Mouse (Mus musculus) MEL (cell line): ENCODE measurements around the gene Rasgef1b. TPM values are rescaled to one million over a fixed set of nuclear protein-coding genes. Genes with fewer than 3 reads are reported as not detected.

Source experiments
- DNase-seq: peaks from one replicate; pipeline ENCODE4 v3.0.0; 2011; ENCODE audit warnings: low read depth, low spot score
- H3K27ac ChIP-seq: 2 replicates; pipeline ENCODE4 v1.5.1; 2012; ENCODE audit warnings: low read depth, mild to moderate bottlenecking, control low read depth, low read length, moderate library complexity; ENCODE audit not compliant: control insufficient read depth
- H3K27me3 ChIP-seq, 2 experiments: fragments of 150-350 bp in 1 of 2; sonication (generic) in 1 of 2; 2 replicates each; pipeline ENCODE4 v1.6.1; 2012; ENCODE audit warnings: low read length in 2 of 2, mild to moderate bottlenecking in 2 of 2, improper control_type of control experiment in 1 of 2, moderate library complexity in 1 of 2; ENCODE audit not compliant: insufficient read depth in 2 of 2, control insufficient read depth in 1 of 2
- H3K36me3 ChIP-seq, 2 experiments: 2 replicates each; pipeline ENCODE4 v1.6.1; 2012 to 2014; ENCODE audit warnings: low read length in 2 of 2, improper control_type of control experiment in 1 of 2, inconsistent platforms in 1 of 2, mild to moderate bottlenecking in 1 of 2; ENCODE audit not compliant: insufficient read depth in 2 of 2, control insufficient read depth in 1 of 2
- H3K4me1 ChIP-seq, 2 experiments: fragments of 150-350 bp in 1 of 2; sonication (generic) in 1 of 2; 2 replicates each; pipeline ENCODE4 v1.6.1; 2012; ENCODE audit warnings: low read length in 2 of 2, improper control_type of control experiment in 1 of 2, mild to moderate bottlenecking in 1 of 2; ENCODE audit not compliant: insufficient read depth in 2 of 2, control insufficient read depth in 1 of 2
- H3K4me3 ChIP-seq, 2 experiments: fragments of 150-350 bp in 1 of 2; sonication (generic) in 1 of 2; 2 replicates each; pipeline ENCODE4 v1.5.1; 2012; ENCODE audit warnings: low read depth in 2 of 2, low read length in 2 of 2, mild to moderate bottlenecking in 2 of 2, moderate library complexity in 2 of 2, control low read depth in 1 of 2, improper control_type of control experiment in 1 of 2; ENCODE audit not compliant: control insufficient read depth in 1 of 2, insufficient read depth in 1 of 2
- H3K79me2 ChIP-seq: 2 replicates; pipeline ENCODE4 v1.6.1; 2012; ENCODE audit warnings: mild to moderate bottlenecking, low read length, moderate library complexity; ENCODE audit not compliant: control insufficient read depth, poor library complexity, insufficient read depth
- H3K9ac ChIP-seq: 2 replicates; pipeline ENCODE4 v1.6.1; 2012; ENCODE audit warnings: low read depth, mild to moderate bottlenecking, control low read depth, low read length, moderate library complexity; ENCODE audit not compliant: control insufficient read depth, poor library complexity, severe bottlenecking
- H3K9me3 ChIP-seq: fragments of 150-350 bp; sonication (generic); replicated peaks from 2 replicates; pipeline ENCODE4 v1.6.1; 2012; ENCODE audit warnings: mild to moderate bottlenecking, low read length, improper control_type of control experiment, moderate library complexity; ENCODE audit not compliant: insufficient read depth
- CHD1 ChIP-seq: IDR thresholded peaks from 2 replicates; pipeline ENCODE4 v1.6.1; 2012; ENCODE audit warnings: low read depth, mild to moderate bottlenecking, inconsistent platforms, low read length, improper control_type of control experiment
- CTCF ChIP-seq, 3 experiments: IDR thresholded peaks in 2 of 3; conservative IDR thresholded peaks in 1 of 3; 2 replicates each; pipeline ENCODE4 v1.5.1; 2011 to 2012; ENCODE audit warnings: low read length in 3 of 3, low read depth in 2 of 3, mild to moderate bottlenecking in 2 of 3, improper control_type of control experiment in 1 of 3, inconsistent platforms in 1 of 3, mixed read lengths in 1 of 3, moderate library complexity in 1 of 3; ENCODE audit not compliant: control insufficient read depth in 1 of 3, insufficient read depth in 1 of 3, poor library complexity in 1 of 3, severe bottlenecking in 1 of 3
- ELF1 ChIP-seq: IDR thresholded peaks from 2 replicates; pipeline ENCODE4 v1.6.1; 2014; ENCODE audit warnings: low read depth, mild to moderate bottlenecking, inconsistent platforms, low read length, improper control_type of control experiment, moderate library complexity
- EP300 ChIP-seq, 2 experiments: IDR thresholded peaks; 2 replicates each; pipeline ENCODE4 v1.6.1; 2011; ENCODE audit warnings: improper control_type of control experiment in 2 of 2, low read length in 2 of 2, low read depth in 1 of 2, mild to moderate bottlenecking in 1 of 2
- ETS1 ChIP-seq: IDR thresholded peaks from 2 replicates; pipeline ENCODE4 v1.6.1; 2012; ENCODE audit warnings: low read depth, mild to moderate bottlenecking, inconsistent platforms, low read length, improper control_type of control experiment, moderate library complexity
- GABPA ChIP-seq: IDR thresholded peaks from 2 replicates; pipeline ENCODE4 v1.6.1; 2012; ENCODE audit warnings: low read depth, mild to moderate bottlenecking, inconsistent platforms, low read length, improper control_type of control experiment, moderate library complexity
- GATA1 ChIP-seq: IDR thresholded peaks from 2 replicates; pipeline ENCODE4 v1.6.1; 2011; ENCODE audit warnings: low read depth, low read length, improper control_type of control experiment
- HCFC1 ChIP-seq: IDR thresholded peaks from 2 replicates; pipeline ENCODE4 v1.6.1; 2012; ENCODE audit warnings: low read depth, mild to moderate bottlenecking, inconsistent platforms, low read length, improper control_type of control experiment, moderate library complexity
- JUND ChIP-seq: IDR thresholded peaks from 2 replicates; pipeline ENCODE4 v1.6.1; 2011; ENCODE audit warnings: low read depth, mild to moderate bottlenecking, improper control_type of control experiment, low read length
- KAT2A ChIP-seq: conservative IDR thresholded peaks from 2 replicates; pipeline ENCODE4 v1.6.1; 2012; ENCODE audit warnings: low read depth, low read length, improper control_type of control experiment, inconsistent platforms
- MAFK ChIP-seq: IDR thresholded peaks from 2 replicates; pipeline ENCODE4 v1.6.1; 2011; ENCODE audit warnings: low read depth, mild to moderate bottlenecking, low read length, improper control_type of control experiment, borderline replicate concordance
- MAX ChIP-seq: IDR thresholded peaks from 2 replicates; pipeline ENCODE4 v1.6.1; 2011; ENCODE audit warnings: low read length, improper control_type of control experiment
- MYB ChIP-seq: IDR thresholded peaks from 2 replicates; pipeline ENCODE4 v1.6.1; 2011; ENCODE audit warnings: mild to moderate bottlenecking, low read depth, low read length, improper control_type of control experiment
- MYC ChIP-seq: IDR thresholded peaks from 2 replicates; pipeline ENCODE4 v1.6.1; 2011; ENCODE audit warnings: low read depth, mild to moderate bottlenecking, low read length, improper control_type of control experiment, moderate library complexity
- NELFE ChIP-seq: IDR thresholded peaks from 2 replicates; pipeline ENCODE4 v1.6.1; 2011; ENCODE audit warnings: low read depth, low read length, improper control_type of control experiment
- NRF1 ChIP-seq: IDR thresholded peaks from 2 replicates; pipeline ENCODE4 v1.6.1; 2014; ENCODE audit warnings: low read depth, mild to moderate bottlenecking, inconsistent platforms, low read length, improper control_type of control experiment, moderate library complexity; ENCODE audit not compliant: poor library complexity, insufficient read depth, severe bottlenecking
- POLR2AphosphoS5 ChIP-seq: IDR thresholded peaks from 2 replicates; pipeline ENCODE4 v1.6.1; 2012; ENCODE audit warnings: low read depth, borderline replicate concordance, mild to moderate bottlenecking, inconsistent platforms, low read length, moderate library complexity, mixed read lengths
- RAD21 ChIP-seq: IDR thresholded peaks from 2 replicates; pipeline ENCODE4 v1.6.1; 2011; ENCODE audit warnings: mild to moderate bottlenecking, low read depth, low read length, improper control_type of control experiment
- RCOR1 ChIP-seq: IDR thresholded peaks from 2 replicates; pipeline ENCODE4 v1.6.1; 2012; ENCODE audit warnings: low read depth, mild to moderate bottlenecking, inconsistent platforms, low read length, improper control_type of control experiment
- SIN3A ChIP-seq: IDR thresholded peaks from 2 replicates; pipeline ENCODE4 v1.6.1; 2012; ENCODE audit warnings: low read length, improper control_type of control experiment, inconsistent platforms
- SMC3 ChIP-seq: IDR thresholded peaks from 2 replicates; pipeline ENCODE4 v1.6.1; 2011; ENCODE audit warnings: low read depth, low read length, improper control_type of control experiment
- TAL1 ChIP-seq: IDR thresholded peaks from 2 replicates; pipeline ENCODE4 v1.6.1; 2012; ENCODE audit warnings: mild to moderate bottlenecking, inconsistent platforms, low read length, moderate library complexity, mixed read lengths
- USF1 ChIP-seq: IDR thresholded peaks from 2 replicates; pipeline ENCODE4 v1.6.1; 2014; ENCODE audit warnings: low read depth, mild to moderate bottlenecking, inconsistent platforms, low read length, improper control_type of control experiment, moderate library complexity
- USF2 ChIP-seq, 2 experiments: IDR thresholded peaks; 2 replicates each; pipeline ENCODE4 v1.6.1; 2011 to 2012; ENCODE audit warnings: improper control_type of control experiment in 2 of 2, low read length in 2 of 2, borderline replicate concordance in 1 of 2, inconsistent platforms in 1 of 2, low read depth in 1 of 2, mild to moderate bottlenecking in 1 of 2; ENCODE audit not compliant: insufficient read depth in 1 of 2
- ZC3H11A ChIP-seq: IDR thresholded peaks from 2 replicates; pipeline ENCODE4 v1.6.1; 2012; ENCODE audit warnings: low read depth, mild to moderate bottlenecking, inconsistent platforms, low read length, improper control_type of control experiment
- ZMIZ1 ChIP-seq: IDR thresholded peaks from 2 replicates; pipeline ENCODE4 v1.6.1; 2012; ENCODE audit warnings: low read depth, mild to moderate bottlenecking, inconsistent platforms, low read length, improper control_type of control experiment, moderate library complexity
- ZNF384 ChIP-seq: IDR thresholded peaks from 2 replicates; pipeline ENCODE4 v1.6.1; 2012; ENCODE audit warnings: low read depth, mild to moderate bottlenecking, inconsistent platforms, low read length, improper control_type of control experiment
- polyA plus RNA-seq, 2 experiments: library from polyadenylated mRNA; stranded (reverse) in 1 of 2; unstranded in 1 of 2; fragments of >175 nt in 1 of 2; fragments of >200 nt in 1 of 2; gene quantifications; 2 replicates each; pipeline versions ENCODE4 v1.2.1 to v1.2.4; 2012; ENCODE audit warnings: low replicate concordance in 2 of 2, low read depth in 1 of 2; ENCODE audit not compliant: insufficient read length in 2 of 2, insufficient read depth in 1 of 2, missing spikeins in 1 of 2
- total RNA-seq: library from RNA; depleted of rRNA; stranded (reverse); fragments of 300-350 nt; gene quantifications from 2 replicates; pipeline ENCODE4 v1.2.3, GENCODE M21; 2012

The Rasgef1b gene
- total and polyA plus RNA-seq, 3 experiments: not detected

DNA sequence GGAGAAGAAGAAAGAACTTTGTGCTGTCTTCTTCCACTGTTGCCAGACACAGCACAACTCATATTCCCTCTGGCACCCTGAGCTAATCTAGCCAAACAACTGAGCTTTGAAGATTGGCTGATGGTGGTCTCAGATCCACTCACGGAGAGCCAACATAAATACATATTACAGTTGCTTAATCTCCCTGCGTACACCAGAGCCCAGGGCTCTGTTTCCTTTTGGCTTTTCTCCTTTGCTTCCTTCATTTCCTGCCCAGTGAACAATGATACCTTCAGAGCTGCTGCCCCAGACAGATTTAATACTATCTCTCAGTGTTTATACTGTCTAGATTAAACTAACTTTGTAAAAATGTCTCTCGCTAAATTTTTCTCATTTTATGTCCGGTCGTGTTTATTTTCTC lies 300.2 kb downstream of the Rasgef1b start:
- Histone ChIP-seq H3K36me3 (no peaks in the 10 kb centered on the region), H3K79me2 (no peaks in the 10 kb centered on the region), H3K27me3 (no peaks in the 10 kb centered on the region), H3K27ac (no peak overlapping the region), H3K4me3 (no peak overlapping the region), H3K9ac (no peak overlapping the region), H3K9me3 (no peaks in the 10 kb centered on the region), H3K4me1 (no peaks in the 10 kb centered on the region)
- no peak for TF ChIP-seq ZC3H11A
- TF ChIP-seq ZNF384: no peak
- no peak for TF ChIP-seq MAX
- TF ChIP-seq POLR2AphosphoS5: no peak
- no peak for TF ChIP-seq ZMIZ1
- TF ChIP-seq RCOR1: no peak
- no peak for TF ChIP-seq GATA1
- TF ChIP-seq MYC: no peak
- TF ChIP-seq GABPA: no peak
- TF ChIP-seq MAFK: no peak
- TF ChIP-seq MYB: no peak
- no peak for TF ChIP-seq ETS1
- no peak for TF ChIP-seq JUND
- TF ChIP-seq CHD1: no peak
- no peak for TF ChIP-seq ELF1
- TF ChIP-seq HCFC1: no peak
- no peak for TF ChIP-seq EP300 (IDR thresholded peaks at IDR 0.05; ENCODE audit: low read depth in 1 of 2, low read length in 2 of 2)
- no peak for TF ChIP-seq USF2 (IDR thresholded peaks at IDR 0.05; ENCODE audit: borderline replicate concordance in 1 of 2, insufficient read depth in 1 of 2, low read depth in 1 of 2, low read length in 2 of 2)
- no peak for TF ChIP-seq KAT2A
- no peak for TF ChIP-seq RAD21
- no peak for DNase-seq

DNA sequence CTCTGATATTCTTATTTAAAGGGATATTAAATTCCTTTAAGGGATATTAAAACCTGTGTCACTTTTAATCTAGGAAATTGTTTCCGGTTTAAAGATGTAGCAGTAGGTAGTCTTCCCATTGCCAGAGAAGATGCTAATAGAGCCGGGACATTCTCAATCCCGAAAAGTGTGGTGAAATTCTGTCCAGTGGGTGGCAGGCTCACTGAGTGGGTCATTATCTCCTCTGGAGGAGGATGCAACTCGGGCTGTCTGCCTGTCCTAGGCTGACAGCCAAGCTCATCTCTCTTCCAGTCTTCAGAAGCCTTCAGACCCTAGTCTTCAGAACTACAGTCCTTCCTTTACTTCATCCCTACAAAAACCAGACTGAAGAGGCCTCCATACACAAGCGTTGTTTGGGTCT lies 305.6 kb downstream of the Rasgef1b start:
- DNase-seq: no peak
- no peak overlapping the region for H3K4me3 ChIP-seq
- no peaks in the 10 kb centered on the region for H3K4me1 ChIP-seq
- H3K36me3 ChIP-seq: no peaks in the 10 kb centered on the region
- TF ChIP-seq HCFC1 (no peak), USF2 (IDR thresholded peaks at IDR 0.05; ENCODE audit: borderline replicate concordance in 1 of 2, insufficient read depth in 1 of 2, low read depth in 1 of 2, low read length in 2 of 2) (no peak), TAL1 (no peak), NELFE (no peak), MYC (no peak), ZC3H11A (no peak), RCOR1 (no peak), NRF1 (no peak), USF1 (no peak), CTCF (IDR thresholded peaks at IDR 0.05 in 2 of 3, conservative IDR thresholded peaks at IDR 0.05 in 1 of 3; ENCODE audit: control insufficient read depth in 1 of 3, insufficient read depth in 1 of 3, low read depth in 2 of 3, low read length in 3 of 3, poor library complexity in 1 of 3, severe bottlenecking in 1 of 3) (no peak), ETS1 (no peak), MYB (no peak), SMC3 (no peak), EP300 (IDR thresholded peaks at IDR 0.05; ENCODE audit: low read depth in 1 of 2, low read length in 2 of 2) (no peak), SIN3A (no peak)
- no peaks in the 10 kb centered on the region for H3K79me2 ChIP-seq
- no peak overlapping the region for H3K27ac ChIP-seq
- no peaks in the 10 kb centered on the region for H3K27me3 ChIP-seq
- H3K9ac ChIP-seq: no peak overlapping the region
- no peaks in the 10 kb centered on the region for H3K9me3 ChIP-seq
